Mouse (Mus musculus) megakaryocyte, adult 5-6 weeks (primary cell): ENCODE results near the gene Slf1. TPM values are rescaled to one million over a fixed set of nuclear protein-coding genes. Genes with fewer than 3 reads are reported as not detected.

ENCODE experiments used
- total RNA-seq, 2 experiments: library from RNA; stranded (forward) in 1 of 2; stranded (reverse) in 1 of 2; fragments of 153-499, 151-499 nt in 1 of 2; fragments of 221-1000, 200-1000 nt in 1 of 2; gene quantifications; 2 replicates each; pipeline versions ENCODE4 v1.2.3 to v1.2.4; 2015 to 2017

The Slf1 gene
- total RNA-seq, 2 experiments from 2014 or later = 10.8 to 16.5 TPM

Other genes with a start within 250 kb of the Slf1 start
- gene 2210408I21Rik, start 67 bp upstream of the Slf1 start, total RNA-seq (2015) = 1.4 and 1.5 TPM in 2 replicates
- 0.04 and 0.99 TPM in 2 replicates for gene 2210408I21Rik, start 67 bp upstream of the Slf1 start, total RNA-seq (2017)